Mouse (Mus musculus): Measurements from ENCODE around the gene Gm20388.
A peak's percentile ranks its signal among the peaks of the same experiment; 100 is the strongest.

Gm20388 gene

GRCm38 (mm10) chr8:120096486-120096885, 185.8 kb downstream of the Gm20388 start:
- no peak for DNase-seq

GRCm38 (mm10) chr8:120100388-120101067, 189.9 kb downstream of the Gm20388 start:
- no peak for DNase-seq

GRCm38 (mm10) chr8:120101068-120101972, 190.7 kb downstream of the Gm20388 start, which contains the start of gene Zdhhc7:
Gene Zdhhc7 (minus strand): TSS chr8:120101482.
- peak; percentile 88 for DNase-seq

GRCm38 (mm10) chr8:120103916-120104315, 193.3 kb downstream of the Gm20388 start:
- DNase-seq: no peak

DNA sequence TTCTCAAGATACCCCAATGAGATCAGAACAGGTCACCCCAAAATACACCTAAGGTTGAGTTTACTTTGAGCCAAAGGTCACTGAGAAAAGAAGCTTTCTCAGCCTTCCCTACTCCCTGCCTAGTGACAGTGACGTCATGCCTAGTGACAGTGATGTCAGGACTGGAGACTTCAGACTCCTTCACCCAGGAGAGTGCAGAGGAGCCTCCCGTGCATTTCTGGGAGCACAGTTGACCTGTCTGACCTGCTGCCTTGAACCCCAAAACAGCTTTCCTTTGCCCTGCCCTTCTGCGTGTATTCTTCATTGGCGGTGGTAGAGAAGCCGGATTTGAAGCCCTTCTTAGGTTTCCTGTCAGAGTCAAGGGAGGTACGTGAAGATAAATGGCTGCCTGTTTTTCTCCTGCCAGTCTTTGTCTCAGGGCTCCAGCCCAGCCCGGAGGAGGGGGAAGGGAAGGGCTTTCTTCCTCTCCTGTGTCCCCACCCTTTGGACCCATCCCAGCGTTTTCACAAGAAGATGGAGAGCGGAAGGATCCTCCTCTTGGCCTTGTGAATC, 194.2 kb downstream of the Gm20388 start:
- DNase-seq: no peak

GRCm38 (mm10) chr8:120109149-120109548, 198.5 kb downstream of the Gm20388 start:
- DNase-seq: no peak

DNA sequence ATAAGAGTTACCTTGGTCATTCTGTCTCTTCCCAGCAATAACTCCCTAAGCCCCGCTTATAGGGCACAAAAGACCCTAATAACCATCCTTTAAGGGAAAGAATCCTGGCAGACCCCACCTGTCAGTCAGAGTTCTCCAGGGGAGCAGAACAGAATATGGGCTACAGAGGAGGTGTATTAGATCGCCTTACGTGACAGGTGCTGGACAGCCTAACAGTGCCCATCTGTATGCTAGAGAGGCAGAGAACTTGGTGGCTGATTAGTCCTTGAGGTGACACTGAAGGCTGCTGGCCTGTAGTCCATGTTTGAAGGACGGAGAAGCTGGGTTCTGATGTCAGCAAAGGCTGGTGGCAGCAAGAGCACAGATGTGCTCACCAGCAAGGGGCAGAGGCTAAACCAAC, 200.3 kb downstream of the Gm20388 start:
- no peak for DNase-seq

DNA sequence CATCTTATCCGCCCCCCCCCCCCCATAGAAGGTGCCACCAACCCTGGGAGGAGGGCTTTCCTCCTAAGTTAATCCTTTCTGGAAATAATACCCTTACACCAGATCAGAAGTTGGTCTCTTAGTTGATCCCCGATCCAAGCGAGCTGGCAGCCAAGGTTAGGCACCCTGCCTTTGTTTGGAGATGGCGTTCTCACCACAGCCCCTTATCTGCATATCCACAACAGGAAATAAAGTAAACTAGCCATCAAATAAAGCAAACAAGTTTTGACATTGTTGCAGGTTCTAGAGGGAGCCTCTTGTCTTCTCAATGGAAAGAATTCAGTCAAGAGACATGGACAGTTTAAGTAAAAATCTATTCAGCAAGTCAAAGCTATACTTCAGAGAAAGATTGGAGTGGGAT, 200.7 kb downstream of the Gm20388 start:
- DNase-seq: no peak

DNA sequence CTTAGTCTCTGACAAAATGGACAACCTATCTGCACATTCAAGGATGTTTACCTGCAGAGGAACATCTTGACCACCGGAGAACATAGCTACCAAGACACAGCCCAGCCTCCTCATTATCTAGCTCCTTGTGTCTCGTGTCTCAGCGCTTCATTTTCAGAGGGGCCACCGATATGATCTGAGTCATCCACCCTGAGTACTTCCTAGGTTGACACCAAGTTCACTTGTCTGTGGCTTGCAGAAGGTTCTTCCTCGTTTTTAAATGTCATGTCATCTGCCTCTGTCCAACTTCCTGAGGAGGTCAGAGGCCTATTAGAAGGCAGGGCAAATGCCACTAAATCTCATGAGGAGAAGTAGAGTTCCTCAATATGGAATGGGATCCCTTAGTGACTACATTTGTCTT, 201.9 kb downstream of the Gm20388 start:
- no peak for DNase-seq

DNA sequence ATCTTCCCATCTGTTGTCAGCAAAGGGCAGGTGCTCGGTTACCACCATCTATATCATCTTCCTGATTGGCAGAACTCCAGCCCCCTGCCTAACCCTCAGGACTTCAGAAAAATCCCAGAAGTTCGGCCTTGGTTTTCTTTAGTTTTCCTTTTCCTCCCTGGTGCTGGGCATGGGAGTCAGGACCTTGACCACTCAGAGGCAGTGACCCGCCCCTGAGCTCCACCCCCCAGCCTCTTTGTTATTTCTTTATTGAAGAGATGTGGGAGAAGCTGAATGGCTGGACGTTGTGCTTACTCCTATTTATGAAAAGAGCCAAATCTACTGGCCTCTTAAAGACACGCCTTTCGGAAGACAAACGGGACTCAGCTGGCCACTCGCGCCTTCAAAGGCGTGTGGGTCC, 202.7 kb downstream of the Gm20388 start:
- DNase-seq: no peak

DNA sequence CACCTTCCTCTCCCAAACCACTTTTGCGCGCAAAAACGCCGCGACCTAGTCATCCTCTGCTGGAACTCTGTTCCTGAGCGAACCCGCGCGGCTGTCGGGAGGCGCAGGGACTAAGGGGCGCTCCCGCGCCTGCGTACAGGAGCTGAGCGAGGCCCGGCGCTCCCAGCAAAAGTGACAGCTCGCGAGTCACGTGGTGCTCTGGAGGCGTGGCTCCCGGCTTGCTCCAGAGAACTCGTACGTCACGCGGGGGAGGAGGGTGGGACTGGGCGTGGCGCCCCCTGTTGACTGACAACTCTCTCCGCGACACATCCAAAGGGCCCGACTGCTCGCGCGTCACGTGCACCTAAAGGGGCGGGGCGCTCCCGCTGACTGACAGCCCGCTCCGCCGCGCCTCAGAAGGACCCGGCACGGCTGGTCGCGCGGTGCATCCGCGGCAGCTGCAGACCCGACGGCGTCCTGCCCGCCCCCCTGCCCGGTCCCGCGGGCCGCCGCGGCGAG, 203.2 kb downstream of the Gm20388 start, which contains the start of gene 6430548M08Rik:
6430548M08Rik (plus strand) TSS at position 395 of the 498 bp plus-strand sequence.
- DNase-seq: peak; percentile 100

DNA sequence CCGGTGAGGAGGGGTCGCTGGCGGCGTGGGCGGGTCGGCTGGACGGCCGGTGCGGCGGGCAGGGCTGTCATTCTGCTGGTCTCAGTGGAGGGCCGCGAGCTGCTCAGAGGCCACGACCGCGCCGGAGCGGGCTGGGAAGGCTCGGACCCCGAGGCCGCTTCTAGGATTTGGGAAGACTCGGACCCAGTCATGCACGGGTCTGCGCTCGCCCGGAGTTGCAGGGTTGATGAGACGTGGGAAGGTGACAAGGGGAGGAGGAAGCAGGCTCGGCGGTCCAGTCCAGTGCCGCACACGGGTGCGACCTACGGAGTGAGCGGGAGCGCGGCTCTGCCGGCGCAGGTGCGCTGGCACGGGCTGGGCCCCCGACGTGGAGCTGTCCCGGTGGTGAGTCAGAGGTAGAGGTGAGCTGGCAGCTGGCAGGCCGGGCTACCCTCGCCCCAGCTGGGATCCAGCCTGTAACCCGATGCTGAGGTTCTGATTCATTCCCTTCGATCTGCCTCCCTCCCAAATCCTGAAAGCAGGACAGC, 203.7 kb downstream of the Gm20388 start:
- DNase-seq: no peak

- no peak for DNase-seq
Observed at GRCm38 (mm10) chr8:120116600-120116999, 206.0 kb downstream of the Gm20388 start.

DNA sequence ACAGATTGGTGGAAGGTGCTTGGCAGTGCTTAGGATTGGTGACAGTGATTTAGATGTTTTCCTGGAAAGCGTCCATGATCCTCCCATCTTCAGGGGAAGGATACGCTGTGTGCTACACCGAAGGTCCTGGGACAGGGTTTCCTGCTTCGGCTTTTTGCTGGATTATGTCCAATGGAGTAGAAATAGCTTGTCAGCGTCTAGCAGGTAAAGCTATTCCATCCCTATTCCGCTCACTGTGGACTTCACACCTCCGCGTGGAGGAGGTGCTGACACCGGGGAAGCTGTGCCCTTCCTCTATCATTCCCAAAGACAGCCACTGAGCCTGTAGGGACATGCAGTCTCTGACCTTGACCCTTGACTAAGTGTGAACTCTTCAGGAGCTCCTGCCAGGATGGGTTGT, 207.5 kb downstream of the Gm20388 start:
- no peak for DNase-seq

DNA sequence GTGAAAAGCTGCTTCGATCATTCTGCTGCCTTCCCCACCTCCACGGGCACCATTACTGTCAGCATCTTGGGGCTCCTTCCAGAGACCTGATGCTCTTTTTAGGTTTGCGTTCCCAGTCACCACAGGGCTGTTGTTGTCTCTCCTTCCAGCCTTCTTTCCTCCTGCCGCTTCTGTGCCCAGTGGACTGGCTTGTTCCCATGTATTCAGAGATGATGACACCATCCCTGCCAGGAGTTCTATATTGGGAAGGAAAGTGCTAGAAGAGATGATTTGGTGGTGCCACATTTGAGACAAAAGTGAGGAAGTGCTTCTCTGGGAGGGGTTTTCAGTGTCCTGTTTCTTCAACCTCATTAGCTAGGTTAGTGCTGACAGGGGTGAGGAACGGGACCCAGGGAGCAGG, 208.2 kb downstream of the Gm20388 start:
- no peak for DNase-seq

DNA sequence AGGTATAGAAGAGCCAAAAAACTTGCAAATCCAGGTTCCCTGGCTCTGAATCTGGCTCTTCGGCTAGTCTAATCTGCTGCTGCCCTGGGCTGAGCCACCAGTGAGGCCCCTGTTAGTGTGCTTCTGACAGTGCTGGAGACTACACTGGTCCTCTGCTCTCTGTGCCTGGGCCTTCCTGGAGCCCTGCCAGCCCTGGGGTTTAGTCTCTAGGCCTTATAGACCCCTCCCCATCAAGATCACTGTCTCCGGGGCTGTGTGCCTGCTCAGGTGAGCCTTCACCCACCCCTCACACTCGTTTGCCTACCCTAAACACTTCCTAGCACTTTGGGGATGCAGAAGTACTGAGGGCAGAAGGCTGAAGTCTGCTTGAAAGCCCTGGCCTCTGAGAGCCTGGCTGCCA, 208.8 kb downstream of the Gm20388 start:
- no peak for DNase-seq

DNA sequence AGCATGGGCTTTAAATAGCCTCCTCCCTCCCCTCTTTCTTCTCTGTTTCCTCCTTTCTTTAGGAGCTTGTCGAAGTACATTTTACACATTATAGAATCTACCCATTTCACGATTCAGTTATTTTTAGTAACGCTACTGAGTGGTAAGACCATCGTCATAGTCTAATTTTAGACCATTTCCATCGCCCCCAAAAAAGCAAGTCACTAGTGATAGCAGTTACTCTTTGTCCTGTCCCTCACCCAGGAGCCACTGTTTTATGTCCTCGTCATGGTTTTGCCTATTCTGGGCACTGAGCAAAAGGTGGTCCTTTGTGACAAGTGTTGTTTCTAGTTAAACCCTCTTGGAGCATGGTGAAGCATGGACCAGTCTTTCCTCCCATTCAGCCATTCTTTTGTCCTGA, 209.3 kb downstream of the Gm20388 start:
- DNase-seq: no peak

- no peak for DNase-seq
Observed at GRCm38 (mm10) chr8:120120951-120121350, 210.3 kb downstream of the Gm20388 start.

GRCm38 (mm10) chr8:120124261-120124660, 213.6 kb downstream of the Gm20388 start:
- DNase-seq: no peak

DNA sequence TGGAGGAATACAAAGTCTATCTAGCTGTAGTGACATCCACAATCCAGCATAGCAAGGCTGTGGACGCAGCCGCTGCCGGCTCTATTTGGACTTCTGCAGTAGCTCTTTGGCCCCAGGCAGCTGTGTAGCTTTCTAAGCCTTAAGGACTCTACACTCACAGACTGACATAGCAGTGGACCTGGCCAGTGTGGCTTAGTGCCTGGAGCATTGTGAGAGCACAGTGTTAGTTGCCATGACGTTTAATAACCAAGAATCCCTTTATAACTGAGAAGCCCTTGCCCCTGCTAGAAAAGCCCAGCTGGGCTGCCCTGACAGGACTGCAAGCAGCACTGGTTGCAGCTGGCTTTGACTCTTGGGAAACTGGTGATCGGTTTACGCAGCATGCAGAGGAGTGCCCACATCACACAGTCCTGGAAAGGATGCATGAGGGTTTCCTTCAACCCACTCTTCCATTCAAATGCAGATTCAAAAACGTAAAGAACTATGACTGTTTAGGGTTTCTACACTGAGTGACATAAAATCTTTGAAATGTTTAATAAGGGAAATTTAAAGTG, 214.3 kb downstream of the Gm20388 start:
- DNase-seq: peak; percentile 46

GRCm38 (mm10) chr8:120126357-120127161, 215.9 kb downstream of the Gm20388 start:
- no peak for DNase-seq

DNA sequence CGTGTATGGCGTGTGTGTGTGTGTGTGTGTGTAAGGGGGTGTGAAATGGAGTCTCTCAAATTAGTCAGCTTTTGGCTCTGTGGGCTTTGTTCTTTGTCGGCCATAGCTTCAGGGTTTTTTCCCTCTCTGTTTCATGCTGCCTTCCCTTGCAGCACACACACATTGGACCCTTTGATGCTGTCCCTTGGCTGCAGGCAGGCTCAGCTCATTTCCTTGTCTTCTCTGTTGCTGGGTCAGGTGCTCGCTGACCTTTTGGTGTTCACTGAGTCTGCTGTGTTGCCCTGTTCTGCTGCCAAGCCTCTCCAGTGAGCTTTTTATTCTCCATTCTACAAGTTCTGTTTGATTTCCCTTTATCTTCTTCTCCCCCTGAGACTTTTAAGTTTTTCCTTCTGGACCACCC, 218.9 kb downstream of the Gm20388 start:
- DNase-seq: peak; percentile 25
